Mouse (Mus musculus): ENCODE data around the gene Adrb1. TPM values are rescaled to one million over a fixed set of nuclear protein-coding genes. Genes with fewer than 3 reads are reported as not detected.

The Adrb1 gene
- total RNA-seq (2015; ENCODE audit: low replicate concordance): not detected in 2 replicates
- total RNA-seq (2017; ENCODE audit: low replicate concordance): not detected in 2 replicates

DNA sequence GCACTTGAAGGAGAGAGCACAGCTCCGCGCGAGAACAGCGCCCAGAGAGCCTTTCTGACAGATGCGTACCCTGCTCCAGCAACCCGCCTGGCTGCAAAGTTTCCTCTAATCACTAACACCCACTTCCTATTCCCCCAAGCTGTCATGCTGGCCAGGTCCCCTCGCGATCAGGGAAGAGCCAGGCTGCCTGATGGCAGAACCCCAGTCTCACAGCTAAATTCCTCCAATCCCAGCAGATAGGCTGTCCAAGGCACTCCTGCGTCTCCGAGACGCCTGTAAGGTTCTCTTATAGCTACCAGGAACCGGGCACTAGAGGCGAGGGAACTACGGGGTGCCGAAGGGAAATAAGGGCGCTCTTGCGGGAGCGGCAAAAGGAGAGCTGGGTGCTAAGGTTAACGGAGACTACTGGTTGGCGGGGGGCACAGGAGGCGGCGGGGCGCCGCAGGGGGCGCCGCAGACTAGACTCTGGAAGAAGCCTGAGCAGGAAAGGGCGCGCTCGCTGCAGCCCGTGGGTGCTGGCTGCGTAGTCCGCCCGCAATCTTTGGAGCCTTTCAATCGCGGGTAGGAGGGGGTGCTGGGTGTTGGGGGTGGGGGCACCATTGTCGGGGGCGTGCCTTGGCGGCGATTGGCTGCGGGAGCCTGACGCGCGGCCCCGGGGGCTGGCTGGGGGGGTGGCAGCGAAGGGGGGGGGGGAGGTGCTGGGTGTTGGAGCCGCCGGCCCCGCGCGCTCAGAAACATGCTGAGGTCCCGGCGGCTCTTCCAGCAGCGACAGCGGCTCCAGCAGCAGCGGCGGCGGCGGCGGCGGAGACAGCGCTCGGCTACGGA, at the start of gene Adrb1:
Gene Adrb1 (plus strand): TSS at position 813 of the 825 bp plus-strand sequence.
- no peak for ATAC-seq (replicated peaks; ENCODE audit: low FRiP score, poor library complexity, severe bottlenecking)

- no peak for ATAC-seq (replicated peaks; ENCODE audit: low FRiP score, poor library complexity, severe bottlenecking)
Measured at GRCm38 (mm10) chr19:56675690-56676089, 46.3 kb upstream of the Adrb1 start.

- ATAC-seq (replicated peaks; ENCODE audit: low FRiP score, poor library complexity, severe bottlenecking): no peak
Measured at GRCm38 (mm10) chr19:56676506-56676905, 45.5 kb upstream of the Adrb1 start.

- ATAC-seq (replicated peaks; ENCODE audit: low FRiP score, poor library complexity, severe bottlenecking): no peak
Measured at GRCm38 (mm10) chr19:56677611-56678010, 44.4 kb upstream of the Adrb1 start.

DNA sequence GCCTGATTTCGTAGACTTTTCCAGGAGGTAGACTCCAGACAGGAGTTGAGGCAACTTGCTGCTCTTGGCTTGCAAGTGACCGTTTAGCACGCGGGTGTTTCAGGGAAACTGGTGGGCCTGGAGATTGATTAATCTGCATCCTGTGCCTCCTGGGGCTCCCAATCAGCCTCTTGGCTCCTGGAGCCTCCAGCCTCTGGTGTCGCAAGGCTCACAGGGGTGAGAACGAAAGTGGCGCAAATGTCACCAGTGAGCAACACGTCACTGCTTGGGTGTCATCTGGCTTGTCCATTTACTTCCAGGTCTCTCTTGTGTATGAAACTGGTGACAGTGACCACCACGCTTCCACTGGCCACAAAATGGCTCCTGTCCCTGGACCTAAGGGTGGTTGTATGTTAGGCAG, 43.5 kb upstream of the Adrb1 start:
- no peak for ATAC-seq (replicated peaks; ENCODE audit: low FRiP score, poor library complexity, severe bottlenecking)

- ATAC-seq (replicated peaks; ENCODE audit: low FRiP score, poor library complexity, severe bottlenecking): no peak
Measured at GRCm38 (mm10) chr19:56679213-56679965, 42.6 kb upstream of the Adrb1 start.

DNA sequence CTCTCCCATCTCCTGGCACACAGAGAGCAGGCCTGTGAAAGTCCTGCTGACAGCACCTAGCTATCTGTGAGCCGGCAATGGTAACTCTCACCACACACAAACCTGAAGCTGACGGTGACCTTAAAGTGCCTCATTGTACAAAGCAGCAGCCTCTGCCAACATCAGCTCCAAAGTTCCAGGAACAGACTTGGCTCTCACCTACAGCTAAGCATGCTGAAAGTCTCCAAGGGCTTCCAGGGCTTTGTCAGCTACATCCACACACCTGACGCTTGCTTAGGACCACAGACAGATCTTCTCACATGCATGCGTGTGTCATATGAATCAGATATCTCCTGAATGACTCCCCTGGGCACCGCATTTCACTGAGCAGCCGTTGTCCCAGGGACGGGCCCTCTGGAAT, 42.0 kb upstream of the Adrb1 start:
- no peak for ATAC-seq (replicated peaks; ENCODE audit: low FRiP score, poor library complexity, severe bottlenecking)

DNA sequence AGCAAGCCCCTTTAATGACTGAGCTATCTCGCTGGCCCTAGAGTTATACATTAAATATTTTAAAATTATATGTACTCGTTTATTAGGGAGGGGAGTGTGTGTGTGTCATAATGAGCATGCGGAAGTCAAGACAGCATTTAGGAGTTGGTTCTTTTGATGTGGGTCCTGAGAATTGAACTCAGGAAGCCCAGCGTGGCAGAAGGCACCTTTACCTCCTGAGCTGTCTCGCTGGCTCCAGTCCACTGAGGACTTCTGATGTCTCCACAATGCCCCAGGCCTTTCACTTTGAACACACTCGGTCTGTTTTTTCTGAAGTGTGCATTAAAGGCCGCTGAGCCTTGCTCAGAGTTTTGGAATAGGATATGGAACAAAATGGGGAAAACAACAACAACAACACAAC, 39.7 kb upstream of the Adrb1 start:
- ATAC-seq (replicated peaks; ENCODE audit: low FRiP score, poor library complexity, severe bottlenecking): no peak

GRCm38 (mm10) chr19:56682843-56683242, 39.2 kb upstream of the Adrb1 start:
- ATAC-seq (replicated peaks; ENCODE audit: low FRiP score, poor library complexity, severe bottlenecking): no peak

GRCm38 (mm10) chr19:56685515-56685914, 36.5 kb upstream of the Adrb1 start:
- no peak for ATAC-seq (replicated peaks; ENCODE audit: low FRiP score, poor library complexity, severe bottlenecking)

GRCm38 (mm10) chr19:56686218-56686617, 35.8 kb upstream of the Adrb1 start:
- no peak for ATAC-seq (replicated peaks; ENCODE audit: low FRiP score, poor library complexity, severe bottlenecking)

GRCm38 (mm10) chr19:56687026-56687635, 34.9 kb upstream of the Adrb1 start:
- ATAC-seq (replicated peaks; ENCODE audit: low FRiP score, poor library complexity, severe bottlenecking): no peak

DNA sequence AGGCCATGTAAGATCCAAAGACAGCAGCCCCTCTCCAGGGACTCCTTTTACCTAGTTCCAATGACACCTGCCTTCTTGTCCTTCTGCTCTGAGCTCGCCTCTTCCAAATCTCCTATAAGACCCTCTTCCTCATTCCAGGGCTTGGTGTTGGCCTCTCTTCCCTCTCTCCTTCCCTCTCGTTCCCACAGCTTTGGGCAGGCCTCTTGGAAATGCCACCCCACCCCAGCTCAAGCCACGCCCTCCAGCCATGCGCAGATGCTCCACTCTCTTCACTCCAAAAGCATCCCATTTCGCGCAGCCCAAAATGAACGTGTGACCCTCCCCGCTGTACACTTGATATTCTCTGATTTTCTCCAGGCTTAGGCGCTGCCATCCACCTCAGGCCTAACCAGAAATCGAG, 34.3 kb upstream of the Adrb1 start:
- no peak for ATAC-seq (replicated peaks; ENCODE audit: low FRiP score, poor library complexity, severe bottlenecking)

DNA sequence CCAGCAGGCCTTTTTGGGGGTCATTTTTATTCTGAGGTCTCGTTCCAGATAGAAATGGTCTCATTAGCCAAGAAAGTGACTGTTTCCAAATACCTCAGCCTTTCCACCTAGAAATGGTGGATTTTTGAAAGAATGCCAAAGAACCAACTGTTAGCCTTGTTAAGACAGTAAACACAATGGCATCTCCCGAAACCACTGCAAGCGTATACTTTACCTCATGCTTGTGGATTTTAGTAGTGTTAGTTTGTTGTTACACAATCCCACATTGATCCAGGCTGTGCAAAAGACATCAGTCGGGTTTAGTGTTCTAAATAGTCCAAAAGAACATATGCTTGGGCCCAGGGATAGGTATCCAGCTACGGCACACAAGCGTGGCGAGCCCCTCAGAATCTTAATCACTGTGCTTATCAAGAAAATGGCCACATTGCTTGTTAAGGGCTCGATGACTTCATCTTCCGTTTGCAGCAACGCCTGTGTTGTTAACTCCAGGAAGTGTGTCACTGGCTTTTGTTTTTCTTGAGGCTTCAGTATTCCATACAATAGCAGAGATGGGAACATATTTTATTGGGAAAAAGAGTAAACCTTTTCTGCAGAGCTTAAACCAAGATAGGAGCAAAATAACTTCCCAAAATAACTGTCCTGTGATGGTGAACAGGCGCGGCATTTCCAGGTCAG, 33.2 kb upstream of the Adrb1 start:
- ATAC-seq (replicated peaks; ENCODE audit: low FRiP score, poor library complexity, severe bottlenecking): no peak

DNA sequence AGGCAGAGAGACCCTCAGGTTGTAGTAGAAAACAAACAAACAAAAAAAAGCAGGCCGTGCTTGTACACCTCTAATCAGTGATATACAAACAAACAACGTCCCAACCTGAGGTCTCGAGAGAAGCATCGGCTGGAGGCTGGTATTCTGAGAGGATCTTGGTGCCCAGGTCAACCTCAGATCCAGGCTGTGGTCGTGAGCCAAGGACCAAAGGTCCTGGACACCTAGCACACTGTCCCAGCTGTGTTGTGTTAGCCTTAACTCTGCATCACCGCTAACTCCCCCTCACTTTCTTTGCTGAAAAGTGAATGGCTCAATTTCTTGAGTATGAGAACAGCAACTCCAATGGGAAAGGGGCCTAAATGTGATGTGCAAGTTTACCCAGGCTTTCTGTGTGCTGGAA, 32.5 kb upstream of the Adrb1 start:
- ATAC-seq (replicated peaks; ENCODE audit: low FRiP score, poor library complexity, severe bottlenecking): no peak

DNA sequence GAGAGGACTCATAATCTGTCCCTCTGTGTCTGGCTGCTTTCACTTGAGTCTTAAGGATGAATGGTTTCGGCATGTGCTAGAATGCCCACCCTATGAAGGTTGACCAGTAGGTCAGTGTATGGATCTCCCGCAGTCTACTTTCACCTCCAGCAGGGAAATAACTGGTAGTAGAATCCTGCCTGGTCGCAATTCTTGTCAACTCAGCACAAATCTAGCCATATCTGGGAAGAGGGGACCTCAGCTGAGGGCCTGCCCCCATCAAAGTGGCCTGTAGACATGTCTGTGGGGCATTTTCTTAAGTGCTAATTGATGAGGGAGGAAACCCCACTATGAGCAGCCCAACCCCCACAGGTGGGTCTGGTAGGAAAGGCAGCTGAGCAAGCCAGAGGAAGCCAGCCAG, 30.9 kb upstream of the Adrb1 start:
- ATAC-seq (replicated peaks; ENCODE audit: low FRiP score, poor library complexity, severe bottlenecking): no peak

GRCm38 (mm10) chr19:56692451-56692850, 29.5 kb upstream of the Adrb1 start:
- no peak for ATAC-seq (replicated peaks; ENCODE audit: low FRiP score, poor library complexity, severe bottlenecking)

DNA sequence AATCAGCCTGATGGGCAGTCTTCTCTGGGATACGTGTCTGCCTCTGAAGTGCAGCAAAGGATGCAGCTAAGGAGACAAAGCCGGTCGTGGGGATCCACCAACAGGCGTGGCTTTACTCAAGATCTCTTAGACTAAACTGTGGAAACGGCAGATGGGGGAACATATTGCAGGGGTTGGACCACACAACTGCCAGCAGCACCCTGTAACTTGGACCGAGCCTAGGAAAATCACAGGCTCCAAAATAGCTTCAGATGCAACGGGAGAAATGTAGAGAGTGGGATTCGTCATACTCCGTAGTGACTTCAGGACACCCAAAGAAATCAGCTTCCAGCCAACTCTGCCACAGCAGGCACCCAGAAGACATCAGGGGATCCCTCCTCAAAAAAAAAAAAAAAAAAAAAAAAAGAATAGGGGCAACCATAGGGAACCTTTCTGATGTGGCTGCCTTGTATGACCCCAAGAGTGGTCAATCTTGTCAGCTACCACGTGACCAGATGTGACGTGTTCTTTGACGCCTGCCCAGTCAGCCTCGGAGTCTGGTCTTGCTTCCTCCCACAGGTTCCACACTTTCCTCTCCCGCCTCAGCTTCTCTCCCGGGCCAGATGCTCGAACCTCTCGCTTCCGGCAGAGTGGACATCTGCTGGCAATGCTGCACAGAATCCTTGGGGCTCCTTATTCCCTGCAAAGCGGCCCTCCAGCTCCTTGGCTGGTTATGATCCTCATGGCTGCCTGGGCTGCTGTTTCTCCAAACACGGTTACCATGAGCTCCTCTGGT, 24.4 kb upstream of the Adrb1 start:
- no peak for ATAC-seq (replicated peaks; ENCODE audit: low FRiP score, poor library complexity, severe bottlenecking)

DNA sequence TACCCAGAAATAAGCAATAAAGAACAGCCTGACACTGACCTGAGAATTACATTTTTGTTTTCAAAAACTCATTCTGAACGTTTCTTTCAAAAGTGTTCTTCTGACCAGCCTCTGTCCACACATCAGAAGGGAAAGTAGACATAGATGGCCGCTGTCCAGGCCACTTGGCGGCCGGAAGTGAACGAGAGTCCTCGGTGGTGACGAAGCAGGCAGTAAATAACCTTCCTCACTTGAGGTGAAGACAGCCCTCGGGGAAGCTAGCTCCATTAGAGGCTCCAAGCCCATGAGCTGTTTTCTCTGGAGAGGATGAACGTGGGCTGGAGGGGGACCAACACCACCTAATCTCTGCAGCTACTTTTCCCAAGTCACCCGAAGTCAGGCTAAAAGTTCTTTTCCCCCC, 21.2 kb upstream of the Adrb1 start:
- no peak for ATAC-seq (replicated peaks; ENCODE audit: low FRiP score, poor library complexity, severe bottlenecking)
